Mouse (Mus musculus) sigmoid colon, adult 10 weeks (tissue): ENCODE data around the gene Asdurf. TPM values are rescaled to one million over a fixed set of nuclear protein-coding genes. Genes with fewer than 3 reads are reported as not detected.

ENCODE experiments used
- polyA plus RNA-seq: library from polyadenylated mRNA; stranded (reverse); fragments of 350-450 nt; fragmentation: Illumina TruSeq; extraction: RNeasy Lipid Tissue Mini Kit (QIAGEN cat#74804); gene quantifications from one replicate; pipeline ENCODE4 v1.2.3, GENCODE M21; 2014; ENCODE audit warnings: low read depth, low replicate concordance

Gene Asdurf
- 209 TPM for polyA plus RNA-seq

DNA sequence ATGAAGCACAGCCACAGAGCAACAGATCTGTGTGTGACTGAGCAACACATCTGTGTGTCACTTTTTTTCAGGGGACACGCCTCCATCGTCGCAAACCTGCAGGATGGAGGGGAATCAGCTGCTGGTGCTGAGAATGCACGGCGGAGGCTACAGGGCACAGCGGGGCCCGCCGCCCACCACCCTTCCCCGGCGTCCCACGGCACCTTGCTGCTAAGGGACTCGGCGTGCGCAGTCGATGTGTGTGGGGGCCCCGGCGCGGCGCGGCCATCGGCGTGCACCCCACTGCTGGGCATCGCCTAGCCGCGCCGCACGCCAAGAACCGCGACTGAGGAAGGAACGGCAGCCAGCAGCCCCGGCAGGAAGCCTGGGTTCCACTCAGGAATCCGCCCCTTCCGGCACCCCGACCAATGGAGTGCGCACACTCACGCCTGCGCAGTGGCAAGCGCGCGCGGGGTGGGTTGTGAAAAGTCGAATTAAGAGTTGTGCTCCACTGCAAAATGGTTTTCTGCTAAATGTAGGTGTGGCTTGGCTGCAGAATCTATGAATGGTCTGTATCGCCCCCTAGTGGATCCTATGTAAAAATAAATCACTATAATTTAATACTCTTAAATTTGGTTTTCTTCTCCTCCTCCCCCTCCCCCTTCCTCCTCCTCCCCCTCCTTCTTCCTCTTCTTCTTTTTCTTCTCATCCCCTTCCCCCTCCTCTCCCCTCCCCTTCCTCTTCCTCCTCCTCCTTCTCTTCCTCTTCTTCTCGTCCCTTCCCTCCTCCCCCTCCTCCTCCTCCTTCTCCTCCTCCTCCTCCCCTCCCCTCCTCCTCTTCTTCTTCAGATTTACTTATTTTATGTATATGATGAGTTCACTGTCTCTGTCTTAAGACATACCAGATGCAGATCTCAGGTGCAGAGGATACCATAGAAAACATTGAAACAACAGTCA lies at the start of gene Asdurf, which contains the start of the genes Gm28551 and Asnsd1:
Gene Asdurf, minus strand, starts transcription at position 293 of the 935 bp plus-strand sequence.
Gene Gm28551, minus strand, starts transcription at position 341 of the 935 bp plus-strand sequence.
Gene Asnsd1, minus strand, starts transcription at position 426 of the 935 bp plus-strand sequence.

DNA sequence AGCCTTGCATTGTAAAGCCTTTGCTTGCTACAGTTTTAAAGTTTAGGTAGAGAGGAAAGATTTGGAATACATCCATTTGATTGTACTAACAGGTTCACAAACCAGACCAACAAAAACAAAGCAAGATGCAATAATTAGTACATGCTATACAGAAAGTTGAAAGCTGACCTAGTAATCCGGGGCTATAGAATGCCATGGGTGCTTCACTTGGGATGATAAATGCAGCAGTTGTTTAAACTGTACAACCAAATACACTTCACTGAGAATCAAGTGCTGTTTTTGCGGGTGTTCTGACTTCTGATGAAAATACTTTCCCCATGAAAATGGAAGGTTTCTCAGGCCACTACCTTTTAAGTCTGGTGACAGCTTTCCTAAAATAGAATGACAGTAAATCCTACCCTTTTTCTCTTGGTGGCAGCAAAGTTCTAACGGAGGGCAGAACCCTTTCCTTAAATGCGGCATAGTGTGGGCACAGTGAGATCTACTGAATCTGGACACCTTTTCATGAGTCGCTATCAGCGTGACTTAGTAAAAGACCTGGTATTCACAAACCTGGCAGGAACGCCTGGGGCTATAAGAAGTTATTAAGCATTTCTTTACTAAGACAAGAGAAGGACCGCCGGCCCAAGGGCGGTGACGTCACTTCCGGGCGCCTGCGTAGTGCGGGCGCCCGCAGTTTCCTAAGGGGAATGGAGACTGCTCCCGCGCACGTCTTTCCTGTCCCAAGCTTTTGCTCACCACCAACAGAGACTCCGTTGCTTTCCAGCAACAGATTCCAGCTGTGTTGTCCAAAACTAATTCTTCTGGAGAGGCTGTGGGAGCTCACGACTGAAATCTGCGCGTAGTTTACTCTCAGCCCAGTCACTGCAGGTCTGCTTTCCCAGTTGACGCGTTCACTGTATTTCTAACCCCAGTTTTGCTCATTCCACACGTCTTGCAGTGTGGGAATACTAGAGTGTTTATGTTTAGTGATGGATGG lies 39.1 kb downstream of the Asdurf start, which contains the start of gene Osgepl1:
Gene Osgepl1, plus strand, starts transcription at position 636 of the 979 bp plus-strand sequence.

Other genes starting within 250 kb of the Asdurf start
- gene 1700019A02Rik, start 165.0 kb downstream of the Asdurf start, polyA plus RNA-seq, result not detected
- gene Pms1, start 55.6 kb downstream of the Asdurf start, polyA plus RNA-seq, result 9.5 TPM
- gene Ormdl1, start 55.5 kb downstream of the Asdurf start, polyA plus RNA-seq, result 83.0 TPM
- gene Gm28778, start 55.5 kb downstream of the Asdurf start, polyA plus RNA-seq, result not detected
- gene Osgepl1, start 39.0 kb downstream of the Asdurf start, polyA plus RNA-seq, result 41.1 TPM
- not detected for gene Gm28551, start within 50 bp of the Asdurf start, polyA plus RNA-seq
- 95.0 TPM for gene Asnsd1, start 133 bp upstream of the Asdurf start, polyA plus RNA-seq